Mouse (Mus musculus) embryonic facial prominence, embryonic 15.5 days (tissue): ENCODE results near the gene Ccne1. TPM values are rescaled to one million over a fixed set of nuclear protein-coding genes. Genes with fewer than 3 reads are reported as not detected.

Experiments used
- polyA plus RNA-seq: library from polyadenylated mRNA; unstranded; fragments of >200 nt; fragmentation: Nextera tagmentation; extraction: Ambion mirVana; gene quantifications from 2 replicates; pipeline ENCODE4 v1.2.1, GENCODE M21; 2015

Gene Ccne1
- polyA plus RNA-seq, 1 experiment from 2014 or later = 62.3 TPM

Other genes starting within 250 kb of the Ccne1 start
- gene Uri1, start 84.0 kb downstream of the Ccne1 start, polyA plus RNA-seq = 40.2 and 40.8 TPM in 2 replicates
- gene 1600014C10Rik, start 75.7 kb upstream of the Ccne1 start, polyA plus RNA-seq = 18.4 and 19.6 TPM in 2 replicates
- gene Plekhf1, start 120.5 kb upstream of the Ccne1 start, polyA plus RNA-seq = 4.8 and 5.3 TPM in 2 replicates
- gene Pop4, start 163.9 kb upstream of the Ccne1 start, polyA plus RNA-seq = 51.3 and 56.1 TPM in 2 replicates